Mouse (Mus musculus): ENCODE data around the gene Klhl18. TPM values are rescaled to one million over a fixed set of nuclear protein-coding genes. Genes with fewer than 3 reads are reported as not detected.

The Klhl18 gene
- total and polyA plus RNA-seq, 3 experiments, result 3.8 to 6.9 TPM; not detected in 1

- no peak for TF ChIP-seq KAT2A (conservative IDR thresholded peaks at IDR 0.05; ENCODE audit: low read depth, low read length)
- no peak for TF ChIP-seq BHLHE40 (IDR thresholded peaks at IDR 0.05; ENCODE audit: borderline replicate concordance, low read depth, low read length)
- no peak for TF ChIP-seq MEF2A (IDR thresholded peaks at IDR 0.05; ENCODE audit: extremely low read depth, insufficient replicate concordance, low read depth, low read length, poor library complexity, severe bottlenecking)
- H3K27ac ChIP-seq (ENCODE audit: control insufficient read depth, low read depth, low read length), result no peak overlapping the region
- peaks cover 0 to 5% of the 10 kb centered on the region in 2 experiments; a peak in 2 of 4 replicates for H3K36me3 ChIP-seq (ENCODE audit: control insufficient read depth in 1 of 2, insufficient read depth in 2 of 2, low read length in 2 of 2)
- no peak for DNase-seq (ENCODE audit: low read depth, low spot score)
- H3K4me1 ChIP-seq (ENCODE audit: control insufficient read depth in 1 of 2, insufficient read depth in 2 of 2, low read length in 2 of 2), result peaks cover 0 to 6% of the 10 kb centered on the region in 2 experiments; a peak in 3 of 4 replicates
- H3K9ac ChIP-seq (ENCODE audit: control insufficient read depth, low read depth, low read length, poor library complexity, severe bottlenecking), result no peak overlapping the region
- H3K9me3 ChIP-seq (replicated peaks; ENCODE audit: insufficient read depth, low read length), result no peaks in the 10 kb centered on the region
- peaks cover 0 to 2% of the 10 kb centered on the region in 2 experiments; a peak in 1 of 4 replicates for H3K27me3 ChIP-seq (ENCODE audit: control insufficient read depth in 1 of 2, insufficient read depth in 2 of 2, low read length in 2 of 2)
- H3K4me3 ChIP-seq (ENCODE audit: control insufficient read depth in 1 of 2, insufficient read depth in 1 of 2, low read depth in 2 of 2, low read length in 2 of 2), result no peak overlapping the region
- no peaks in the 10 kb centered on the region; the same call in 1 of the 2 replicates for H3K79me2 ChIP-seq (ENCODE audit: control insufficient read depth, insufficient read depth, low read length, poor library complexity)
Measured at GRCm38 (mm10) chr9:110478639-110479038, 2.1 kb upstream of the Klhl18 start.

- no peak for DNase-seq (ENCODE audit: low read depth, low spot score)
- TF ChIP-seq SIN3A (IDR thresholded peaks at IDR 0.05; ENCODE audit: low read length) (no peak), ZKSCAN1 (IDR thresholded peaks at IDR 0.05; ENCODE audit: low read depth, low read length) (no peak), ZC3H11A (IDR thresholded peaks at IDR 0.05; ENCODE audit: low read depth, low read length) (no peak), POLR2AphosphoS2 (IDR thresholded peaks at IDR 0.05; ENCODE audit: low read length) (no peak), USF1 (IDR thresholded peaks at IDR 0.05; ENCODE audit: low read depth, low read length) (no peak)
- no peaks in the 10 kb centered on the region; the same call in 1 of the 2 replicates for H3K79me2 ChIP-seq (ENCODE audit: control insufficient read depth, insufficient read depth, low read length, poor library complexity)
- H3K9ac ChIP-seq (ENCODE audit: control insufficient read depth, low read depth, low read length, poor library complexity, severe bottlenecking), result no peak overlapping the region
- peaks cover 0 to 2% of the 10 kb centered on the region in 2 experiments; a peak in 1 of 4 replicates for H3K27me3 ChIP-seq (ENCODE audit: control insufficient read depth in 1 of 2, insufficient read depth in 2 of 2, low read length in 2 of 2)
- no peak overlapping the region for H3K4me3 ChIP-seq (ENCODE audit: control insufficient read depth in 1 of 2, insufficient read depth in 1 of 2, low read depth in 2 of 2, low read length in 2 of 2)
- no peaks in the 10 kb centered on the region for H3K9me3 ChIP-seq (replicated peaks; ENCODE audit: insufficient read depth, low read length)
- H3K4me1 ChIP-seq (ENCODE audit: control insufficient read depth in 1 of 2, insufficient read depth in 2 of 2, low read length in 2 of 2), result peaks cover 0 to 6% of the 10 kb centered on the region in 2 experiments; a peak in 3 of 4 replicates
- H3K27ac ChIP-seq (ENCODE audit: control insufficient read depth, low read depth, low read length), result no peak overlapping the region
- H3K36me3 ChIP-seq (ENCODE audit: control insufficient read depth in 1 of 2, insufficient read depth in 2 of 2, low read length in 2 of 2), result peaks cover 0 to 5% of the 10 kb centered on the region in 2 experiments; a peak in 2 of 4 replicates
Measured at GRCm38 (mm10) chr9:110477951-110478350, 1.5 kb upstream of the Klhl18 start.

DNA sequence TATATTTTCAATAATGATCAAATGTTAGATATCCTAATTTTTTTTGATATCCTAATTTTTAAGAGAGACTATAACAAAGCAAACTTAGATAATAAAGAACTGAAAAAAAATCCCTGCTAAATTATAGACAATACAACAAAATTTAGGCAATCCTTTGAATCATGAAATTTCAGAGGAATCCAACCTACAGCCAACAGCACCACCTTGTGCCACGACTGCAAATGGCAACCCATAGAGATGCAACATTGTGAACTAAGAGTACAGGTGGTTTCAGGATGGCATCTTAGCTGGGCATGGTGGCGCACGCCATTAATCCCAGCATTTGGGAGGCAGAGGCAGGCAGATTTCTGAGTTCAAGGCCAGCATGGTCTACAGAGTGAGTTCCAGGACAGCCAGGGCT, 10.3 kb downstream of the Klhl18 start:
- H3K9ac ChIP-seq (ENCODE audit: control insufficient read depth, low read depth, low read length, poor library complexity, severe bottlenecking), result no peak overlapping the region
- TF ChIP-seq ZNF384 (IDR thresholded peaks at IDR 0.05; ENCODE audit: low read depth, low read length), result peak; percentile 34; the same call in 1 of the 2 replicates
- peak; percentile 84 for TF ChIP-seq RAD21 (IDR thresholded peaks at IDR 0.05; ENCODE audit: low read depth, low read length)
- peak; percentile 50 to 83 (median 68) for TF ChIP-seq CTCF (IDR thresholded peaks at IDR 0.05 in 2 of 3, conservative IDR thresholded peaks at IDR 0.05 in 1 of 3; ENCODE audit: control insufficient read depth in 1 of 3, insufficient read depth in 1 of 3, low read depth in 2 of 3, low read length in 3 of 3, poor library complexity in 1 of 3, severe bottlenecking in 1 of 3)
- TF ChIP-seq SMC3 (IDR thresholded peaks at IDR 0.05; ENCODE audit: low read depth, low read length), result peak; percentile 80
- no peak for TF ChIP-seq USF1 (IDR thresholded peaks at IDR 0.05; ENCODE audit: low read depth, low read length)
- TF ChIP-seq MYC (IDR thresholded peaks at IDR 0.05; ENCODE audit: low read depth, low read length), result 0 out of 2 replicates have a peak, but pooled peaks have one; percentile 19
- 0 out of 2 replicates have a peak, but pooled peaks have one; percentile 28 for TF ChIP-seq SIN3A (IDR thresholded peaks at IDR 0.05; ENCODE audit: low read length)
- TF ChIP-seq MEF2A (IDR thresholded peaks at IDR 0.05; ENCODE audit: extremely low read depth, insufficient replicate concordance, low read depth, low read length, poor library complexity, severe bottlenecking), result no peak
- peak; percentile 68 for TF ChIP-seq ZC3H11A (IDR thresholded peaks at IDR 0.05; ENCODE audit: low read depth, low read length)
- no peak overlapping the region for H3K27ac ChIP-seq (ENCODE audit: control insufficient read depth, low read depth, low read length)
- H3K79me2 ChIP-seq (ENCODE audit: control insufficient read depth, insufficient read depth, low read length, poor library complexity), result no peaks in the 10 kb centered on the region
- peaks cover 0 to 6% of the 10 kb centered on the region in 2 experiments; a peak in 2 of 4 replicates for H3K36me3 ChIP-seq (ENCODE audit: control insufficient read depth in 1 of 2, insufficient read depth in 2 of 2, low read length in 2 of 2)
- peak; percentile 62 for DNase-seq (ENCODE audit: low read depth, low spot score)
- no peak overlapping the region for H3K4me3 ChIP-seq (ENCODE audit: control insufficient read depth in 1 of 2, insufficient read depth in 1 of 2, low read depth in 2 of 2, low read length in 2 of 2)
- H3K4me1 ChIP-seq (ENCODE audit: control insufficient read depth in 1 of 2, insufficient read depth in 2 of 2, low read length in 2 of 2), result peaks cover 3 to 16% of the 10 kb centered on the region in 2 experiments; a peak in 3 of 4 replicates
- no peaks in the 10 kb centered on the region for H3K9me3 ChIP-seq (replicated peaks; ENCODE audit: insufficient read depth, low read length)
- no peaks in the 10 kb centered on the region for H3K27me3 ChIP-seq (ENCODE audit: control insufficient read depth in 1 of 2, insufficient read depth in 2 of 2, low read length in 2 of 2)

Measured in MEL (cell line).